Mouse (Mus musculus) monocyte, adult 5-6 weeks (primary cell): ENCODE data around the gene Dtl. TPM values are rescaled to one million over a fixed set of nuclear protein-coding genes. Genes with fewer than 3 reads are reported as not detected.

Experiments used
- ATAC-seq: fragments of 153-309, 156-312 bp; replicated peaks from 2 replicates; pipeline ENCODE4 v1.8.0; 2017; ENCODE audit warnings: mild to moderate bottlenecking; ENCODE audit not compliant: low TSS enrichment, insufficient number of reproducible peaks, severe bottlenecking, poor library complexity, low FRiP score
- total RNA-seq: library from RNA; stranded (forward); fragments of 200-1000, 200-491, 200-594 nt; gene quantifications from 3 replicates; pipeline ENCODE4 v1.2.3, GENCODE M21; 2017

The Dtl gene
- total RNA-seq, 1 experiment from 2014 or later: 2.1 TPM

- no peak for ATAC-seq
These were observed 80.3 kb downstream of the Dtl start for GRCm38 (mm10) chr1:191495051-191495467.

GRCm38 (mm10) chr1:191494303-191494655, 81.1 kb downstream of the Dtl start:
- no peak for ATAC-seq

DNA sequence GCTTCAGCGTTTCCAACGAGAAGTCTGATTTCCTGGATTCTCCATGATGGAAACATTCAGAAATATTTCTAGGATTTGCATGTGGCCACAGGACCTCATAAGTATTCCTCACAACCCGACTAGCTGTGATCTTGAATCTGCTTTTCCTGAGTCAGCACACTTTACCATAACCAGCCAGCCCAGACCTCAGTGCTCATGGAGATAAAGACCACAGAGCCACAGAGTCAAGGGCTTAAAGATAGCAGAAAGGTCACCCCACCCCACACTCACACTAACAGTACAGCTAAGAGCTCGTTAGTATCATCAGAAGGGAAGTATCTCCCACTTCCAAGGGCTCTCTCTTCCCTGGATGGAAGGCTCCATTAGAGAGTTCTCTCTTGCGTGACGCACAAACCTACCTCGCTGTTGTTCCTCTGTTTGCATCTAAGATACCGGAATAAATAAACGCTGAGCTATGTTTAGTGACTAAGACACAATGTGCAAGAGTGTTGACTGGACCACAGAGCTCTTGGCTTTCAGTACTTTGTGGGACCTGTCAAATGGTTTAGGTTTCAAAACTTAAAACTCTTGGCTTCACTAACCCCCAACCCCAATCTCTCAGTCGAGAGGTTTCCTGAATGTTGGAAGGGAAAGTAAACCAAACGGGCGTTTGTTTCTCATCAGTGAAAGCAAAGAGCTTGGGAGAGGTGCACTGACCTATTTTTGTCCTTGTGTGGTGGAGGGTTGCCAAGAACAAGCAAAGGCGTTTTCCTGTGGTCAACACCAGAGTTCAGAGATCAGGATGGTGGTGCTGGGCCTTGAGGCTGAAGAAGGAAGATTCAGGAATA, 81.7 kb downstream of the Dtl start:
- ATAC-seq: no peak

DNA sequence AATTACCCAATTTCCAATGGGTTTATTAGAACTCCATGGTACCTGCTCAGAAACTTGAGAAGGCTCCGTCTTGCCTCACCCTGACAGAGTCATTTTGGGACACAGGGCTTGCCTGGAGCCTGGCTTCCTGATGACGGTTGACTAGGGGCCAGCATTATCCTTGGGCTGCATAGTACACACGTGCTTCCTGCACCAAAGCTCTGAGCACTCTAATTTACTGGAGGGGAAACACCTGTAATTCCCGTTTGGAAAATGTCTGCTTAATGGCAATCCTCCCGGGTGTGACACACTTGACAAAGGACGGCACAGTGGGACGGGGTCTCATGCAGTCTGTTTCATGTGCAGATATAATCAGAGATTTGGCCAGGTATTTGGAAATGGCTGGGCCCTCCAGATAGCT, 84.9 kb downstream of the Dtl start:
- no peak for ATAC-seq

Other genes with a start within 250 kb of the Dtl start
- gene Tmem206, start 249.6 kb downstream of the Dtl start, total RNA-seq: 5.8 to 12.5 TPM (median 10.7 TPM) in 3 replicates
- 479 to 620 TPM (median 501 TPM) in 3 replicates for gene Ppp2r5a, start 172.3 kb downstream of the Dtl start, total RNA-seq
- gene Ints7, start 92 bp upstream of the Dtl start, total RNA-seq: 26.0 to 26.5 TPM (median 26.2 TPM) in 3 replicates
- 14.8 to 29.1 TPM (median 26.9 TPM) in 3 replicates for gene Lpgat1, start 142.3 kb upstream of the Dtl start, total RNA-seq
- 0.97 to 3.6 TPM (median 1.1 TPM) in 3 replicates for gene Nek2, start 245.9 kb upstream of the Dtl start, total RNA-seq